Mouse (Mus musculus): ENCODE data around the gene Rbfox3. TPM values are rescaled to one million over a fixed set of nuclear protein-coding genes. Genes with fewer than 3 reads are reported as not detected.

The Rbfox3 gene
- total and polyA plus RNA-seq, 3 experiments: not detected

DNA sequence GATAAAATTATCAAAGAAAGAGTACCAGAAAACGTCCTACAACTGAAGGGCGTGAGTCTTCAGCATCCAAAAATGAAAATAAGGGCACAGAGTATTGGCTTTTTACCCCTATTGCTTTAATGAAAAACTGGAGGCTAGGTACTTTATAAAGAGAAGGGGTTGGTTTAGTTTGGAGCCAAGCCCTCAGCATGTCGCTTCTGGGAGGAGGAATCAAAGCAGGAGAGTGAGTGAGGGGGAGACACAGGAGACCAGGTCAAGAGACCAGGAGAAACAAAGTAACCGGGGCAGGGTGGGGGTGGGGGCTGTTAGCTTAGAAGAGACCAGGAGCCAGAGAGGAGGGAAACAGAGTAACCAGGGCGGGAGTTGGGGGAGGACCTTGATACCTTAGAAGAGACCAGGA, 29.9 kb upstream of the Rbfox3 start:
- Histone ChIP-seq H3K9me3 (replicated peaks; ENCODE audit: low read length) (no peaks in the 10 kb centered on the region), H3K79me2 (replicated peaks; ENCODE audit: control insufficient read depth, extremely low read depth, insufficient read depth, poor library complexity, severe bottlenecking) (no peaks in the 10 kb centered on the region), H3K36me3 (replicated peaks in 1 of 2; ENCODE audit: control insufficient read depth in 1 of 2, insufficient read depth in 1 of 2, low read length in 1 of 2) (no peaks in the 10 kb centered on the region), H3K4me2 (ENCODE audit: insufficient read depth, low read depth, poor library complexity, severe bottlenecking) (no peak overlapping the region), H3K4me3 (replicated peaks in 1 of 3; ENCODE audit: low read depth in 2 of 3, low read length in 2 of 3, poor library complexity in 1 of 3) (no peak overlapping the region), H3K9ac (ENCODE audit: insufficient read depth, low read depth) (no peak overlapping the region), H3K27ac (ENCODE audit: insufficient read depth, low read depth) (no peak overlapping the region), H3K4me1 (ENCODE audit: control insufficient read depth in 1 of 2, insufficient read depth in 2 of 2) (no peaks in the 10 kb centered on the region), H3K27me3 (replicated peaks) (peaks cover 94% of the 10 kb centered on the region)
- dilution Hi-C loops (cut with MboI; ENCODE audit: extremely low pct_ligation_motif_present, extremely low pct_unique_long_range_greater_than_20kb, low sequenced_read_pairs): no loop called here
- in situ Hi-C loops (cut with MboI; ENCODE audit: low pct_ligation_motif_present, low pct_unique_long_range_greater_than_20kb, low sequenced_read_pairs): loop anchor here (5.0 kb wide), 1 partner anchor 44 kb away; no protein-coding TSS in a partner anchor
- TF ChIP-seq CHD1 (IDR thresholded peaks at IDR 0.05; ENCODE audit: low read depth, low read length) (no peak), SIN3A (IDR thresholded peaks at IDR 0.05; ENCODE audit: low read length) (no peak), TCF12 (IDR thresholded peaks at IDR 0.05; ENCODE audit: low read depth, low read length) (no peak), IRF4 (IDR thresholded peaks at IDR 0.05; ENCODE audit: low read depth, low read length) (no peak), NELFE (IDR thresholded peaks at IDR 0.05; ENCODE audit: low read depth, low read length) (no peak), MXI1 (IDR thresholded peaks at IDR 0.05; ENCODE audit: low read depth, low read length) (no peak), ZMIZ1 (IDR thresholded peaks at IDR 0.05; ENCODE audit: low read depth, low read length) (no peak), CTCF (conservative IDR thresholded peaks at IDR 0.05 in 1 of 2, IDR thresholded peaks at IDR 0.05 in 1 of 2; ENCODE audit: low read depth in 2 of 2, low read length in 2 of 2) (no peak), MAZ (IDR thresholded peaks at IDR 0.05; ENCODE audit: low read depth, low read length) (no peak), USF1 (IDR thresholded peaks at IDR 0.05; ENCODE audit: low read depth, low read length) (no peak), SMC3 (IDR thresholded peaks at IDR 0.05; ENCODE audit: low read depth, low read length) (no peak), TBP (conservative IDR thresholded peaks at IDR 0.05; ENCODE audit: low read depth, low read length) (no peak), ZKSCAN1 (IDR thresholded peaks at IDR 0.05; ENCODE audit: borderline replicate concordance, low read depth, low read length) (no peak), MYC (IDR thresholded peaks at IDR 0.05; ENCODE audit: low read depth, low read length) (no peak), ZNF384 (IDR thresholded peaks at IDR 0.05; ENCODE audit: low read depth, low read length) (no peak), NRF1 (IDR thresholded peaks at IDR 0.05; ENCODE audit: low read depth, low read length) (no peak), UBTF (IDR thresholded peaks at IDR 0.05; ENCODE audit: low read depth, low read length) (no peak), ELF1 (IDR thresholded peaks at IDR 0.05; ENCODE audit: low read depth, low read length) (no peak), JUN (IDR thresholded peaks at IDR 0.05; ENCODE audit: insufficient read depth, low read depth, low read length) (no peak)
- DNase-seq (ENCODE audit: extremely low read depth): no peak

DNA sequence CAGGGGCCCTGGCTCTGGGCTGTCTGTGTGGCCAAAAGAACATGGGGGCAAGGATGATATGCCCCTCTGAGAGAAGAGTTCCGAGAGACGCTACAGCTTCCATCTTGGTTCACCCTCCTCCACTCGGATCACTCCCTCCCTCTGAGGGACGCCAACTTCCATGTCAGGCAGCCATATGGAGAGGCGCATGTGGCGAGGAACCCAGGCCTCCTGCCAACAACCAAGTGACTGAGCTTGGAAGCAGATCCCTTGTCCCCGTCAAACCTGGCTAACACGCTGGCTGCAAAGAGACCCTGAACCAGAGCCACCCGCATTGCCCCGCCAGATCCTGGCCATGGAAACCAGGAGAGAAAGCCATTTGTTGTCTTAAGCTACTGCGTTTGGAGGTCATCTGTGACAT, 29.1 kb upstream of the Rbfox3 start:
- no peaks in the 10 kb centered on the region for H3K9me3 ChIP-seq (replicated peaks; ENCODE audit: low read length)
- in situ Hi-C loops (cut with MboI; ENCODE audit: low pct_ligation_motif_present, low pct_unique_long_range_greater_than_20kb, low sequenced_read_pairs): loop anchor here (5.0 kb wide), 1 partner anchor 43 kb away; no protein-coding TSS in a partner anchor

More for the DNA sequence above, 29.1 kb upstream of the Rbfox3 start:
- H3K27ac ChIP-seq (ENCODE audit: insufficient read depth, low read depth): no peak overlapping the region
- no peak for DNase-seq (ENCODE audit: extremely low read depth)
- no peaks in the 10 kb centered on the region for H3K4me1 ChIP-seq (ENCODE audit: control insufficient read depth in 1 of 2, insufficient read depth in 2 of 2)
- no peaks in the 10 kb centered on the region for H3K36me3 ChIP-seq (replicated peaks in 1 of 2; ENCODE audit: control insufficient read depth in 1 of 2, insufficient read depth in 1 of 2, low read length in 1 of 2)
- no peak overlapping the region for H3K4me2 ChIP-seq (ENCODE audit: insufficient read depth, low read depth, poor library complexity, severe bottlenecking)
- dilution Hi-C loops (cut with MboI; ENCODE audit: extremely low pct_ligation_motif_present, extremely low pct_unique_long_range_greater_than_20kb, low sequenced_read_pairs): no loop called here
- peaks cover 90% of the 10 kb centered on the region for H3K27me3 ChIP-seq (replicated peaks)
- TF ChIP-seq CHD2 (IDR thresholded peaks at IDR 0.05; ENCODE audit: low read length) (no peak), JUN (IDR thresholded peaks at IDR 0.05; ENCODE audit: insufficient read depth, low read depth, low read length) (no peak), E2F4 (IDR thresholded peaks at IDR 0.05; ENCODE audit: insufficient replicate concordance, low read depth, low read length) (no peak), ELF1 (IDR thresholded peaks at IDR 0.05; ENCODE audit: low read depth, low read length) (no peak), HCFC1 (IDR thresholded peaks at IDR 0.05; ENCODE audit: low read depth, low read length) (no peak), ZNF384 (IDR thresholded peaks at IDR 0.05; ENCODE audit: low read depth, low read length) (no peak), TCF12 (IDR thresholded peaks at IDR 0.05; ENCODE audit: low read depth, low read length) (no peak), ZKSCAN1 (IDR thresholded peaks at IDR 0.05; ENCODE audit: borderline replicate concordance, low read depth, low read length) (no peak), NRF1 (IDR thresholded peaks at IDR 0.05; ENCODE audit: low read depth, low read length) (no peak), GABPA (IDR thresholded peaks at IDR 0.05; ENCODE audit: insufficient replicate concordance, low read depth, low read length) (no peak), ETS1 (conservative IDR thresholded peaks at IDR 0.05; ENCODE audit: low read depth, low read length) (no peak), NELFE (IDR thresholded peaks at IDR 0.05; ENCODE audit: low read depth, low read length) (no peak), JUND (conservative IDR thresholded peaks at IDR 0.05; ENCODE audit: low read depth, low read length) (no peak), KAT2A (IDR thresholded peaks at IDR 0.05; ENCODE audit: insufficient replicate concordance, low read length) (no peak), MAFK (IDR thresholded peaks at IDR 0.05; ENCODE audit: insufficient replicate concordance, low read length) (no peak), RCOR1 (conservative IDR thresholded peaks at IDR 0.05; ENCODE audit: low read depth, low read length) (no peak), SMC3 (IDR thresholded peaks at IDR 0.05; ENCODE audit: low read depth, low read length) (no peak), TBP (conservative IDR thresholded peaks at IDR 0.05; ENCODE audit: low read depth, low read length) (no peak), MEF2A (IDR thresholded peaks at IDR 0.05; ENCODE audit: borderline replicate concordance, low read depth, low read length) (no peak)
- no peak overlapping the region for H3K4me3 ChIP-seq (replicated peaks in 1 of 3; ENCODE audit: low read depth in 2 of 3, low read length in 2 of 3, poor library complexity in 1 of 3)
- no peaks in the 10 kb centered on the region for H3K79me2 ChIP-seq (replicated peaks; ENCODE audit: control insufficient read depth, extremely low read depth, insufficient read depth, poor library complexity, severe bottlenecking)
- H3K9ac ChIP-seq (ENCODE audit: insufficient read depth, low read depth): no peak overlapping the region

All from CH12.LX (cell line).